ENCODE assay signal across 19 mouse cellular contexts in the genomic region with DNA sequence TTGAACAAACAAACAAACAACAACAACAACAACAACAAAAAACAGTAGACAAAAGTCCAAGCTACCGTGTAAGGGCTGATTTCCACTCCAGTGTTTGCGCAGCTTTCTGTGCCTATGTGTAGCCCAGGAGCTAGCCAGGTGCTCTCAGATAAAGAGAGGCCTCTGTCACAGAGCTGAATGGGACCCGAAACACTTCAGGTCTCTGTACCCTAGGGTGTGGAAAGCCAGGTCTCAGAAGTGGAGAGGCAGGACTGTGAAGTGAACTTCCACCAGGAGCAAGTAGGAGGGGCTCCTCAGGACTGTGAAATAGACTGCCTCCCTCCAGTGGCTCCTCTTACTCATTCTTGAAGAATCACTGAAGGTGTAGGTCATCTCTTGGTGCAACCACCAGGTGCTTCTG.
DNase-seq lines count a peak whose midpoint lies in the region; ATAC-seq and TF ChIP-seq lines count a peak whose summit lies in the region.
"Had no signal": no experiment of that assay in that cellular context is flagged by ENCODE, and none has a peak within 500 bp of the region (broad histone marks: within the 10 kb centered on the region; RNA-seq: fewer than 3 reads in every experiment).

No protein-coding gene starts in this region.

- H3K4me1 ChIP-seq in stomach, postnatal 0 days (replicated peaks; ENCODE audit: control insufficient read depth, insufficient read depth) = no peaks in the 10 kb centered on the region
- no peaks in the 10 kb centered on the region for H3K4me1 ChIP-seq in kidney, adult 2 months (ENCODE audit: control insufficient read depth, insufficient read depth, low read length)
- H3K4me1 ChIP-seq: heart, embryonic 12.5 days had no signal

- 66% methylated on average over 3 of the region's 3 CpGs for WGBS in stomach, postnatal 0 days
- WGBS in kidney, adult 2 months = 90% methylated on average over 3 of the region's 3 CpGs

- no peaks in the 10 kb centered on the region for H3K27me3 ChIP-seq in stomach, postnatal 0 days (ENCODE audit: control insufficient read depth, insufficient read depth, low read length)
- H3K27me3 ChIP-seq in kidney, adult 2 months (replicated peaks; ENCODE audit: control insufficient read depth, insufficient read depth, low read length) = no peaks in the 10 kb centered on the region
- H3K27me3 ChIP-seq: hindbrain, embryonic 15.5 days had no signal

- ATAC-seq in stomach, postnatal 0 days (ENCODE audit: low FRiP score, low TSS enrichment) = peak; percentile 56; the same call in 1 of the 2 replicates
- ATAC-seq: activated CD4-positive, CD25-positive, alpha-beta regulatory T cell, adult 4 months; forebrain, embryonic 13.5 days; forebrain, postnatal 0 days; Patski had no signal

- no peaks in the 10 kb centered on the region for H3K36me3 ChIP-seq in stomach, postnatal 0 days (ENCODE audit: control insufficient read depth, insufficient read depth, low read length)
- H3K36me3 ChIP-seq in kidney, adult 2 months (ENCODE audit: control insufficient read depth, insufficient read depth, low read length) = no peaks in the 10 kb centered on the region
- H3K36me3 ChIP-seq: embryonic facial prominence, embryonic 12.5 days; heart, embryonic 12.5 days; hindbrain, embryonic 15.5 days had no signal

- 0 out of 2 replicates have a peak, but pooled peaks have one; percentile 7 for TF ChIP-seq CTCF in stomach, postnatal 0 days (IDR thresholded peaks at IDR 0.05; ENCODE audit: low read depth)
- TF ChIP-seq CTCF in kidney, adult 2 months (conservative IDR thresholded peaks at IDR 0.05; ENCODE audit: insufficient read depth, insufficient read length, low read depth, low read length) = no peak

- no peak for TF ChIP-seq EP300 in stomach, postnatal 0 days (optimal IDR thresholded peaks at IDR 0.05)

- intact Hi-C loops in heart, postnatal 36 days (cut with DNase I) = no loop called here

- peak; percentile 37 for DNase-seq in heart, adult 11 months
- no peak for DNase-seq in heart, postnatal 36 days
- DNase-seq in 3T3-L1 (ENCODE audit: low read depth, low spot score) = peak; percentile 23
- peak; percentile 32 for DNase-seq in lung, postnatal 25 days (ENCODE audit: low spot score)
- no peak for DNase-seq in stomach, postnatal 0 days (ENCODE audit: low spot score)
- DNase-seq in kidney, adult 2 months = no peak
- no peak for DNase-seq in yolk sac, embryonic 10.5 days (ENCODE audit: low spot score)
- DNase-seq: adrenal gland, postnatal 14 days; cerebellum, adult 11-12 months; cerebellum, adult 9-10 months; cerebellum, postnatal 25 days; forebrain, postnatal 0 days; gastrocnemius, postnatal 14 days had no signal

- no peak overlapping the region for H3K9ac ChIP-seq in stomach, postnatal 0 days (ENCODE audit: low read length)
- H3K9ac ChIP-seq: embryonic facial prominence, embryonic 12.5 days; forebrain, embryonic 13.5 days; forebrain, postnatal 0 days; heart, embryonic 12.5 days; hindbrain, embryonic 15.5 days had no signal

- H3K27ac ChIP-seq in stomach, postnatal 0 days (replicated peaks) = no peak overlapping the region
- no peak overlapping the region for H3K27ac ChIP-seq in kidney, adult 2 months (ENCODE audit: insufficient read depth, low read depth, low read length)
- H3K27ac ChIP-seq: embryonic facial prominence, embryonic 12.5 days; forebrain, embryonic 13.5 days; hindbrain, embryonic 15.5 days had no signal

- H3K4me2 ChIP-seq in stomach, postnatal 0 days (replicated peaks; ENCODE audit: low read depth) = no peak overlapping the region
- H3K4me2 ChIP-seq: embryonic facial prominence, embryonic 12.5 days; forebrain, embryonic 13.5 days; heart, embryonic 12.5 days; hindbrain, embryonic 15.5 days had no signal

- no peaks in the 10 kb centered on the region for H3K9me3 ChIP-seq in stomach, postnatal 0 days (ENCODE audit: control insufficient read depth, low read length)
- H3K9me3 ChIP-seq: embryonic facial prominence, embryonic 12.5 days; forebrain, embryonic 13.5 days; heart, embryonic 12.5 days; hindbrain, embryonic 15.5 days had no signal

- H3K4me3 ChIP-seq in stomach, postnatal 0 days (ENCODE audit: low read depth, low read length) = no peak overlapping the region
- no peak overlapping the region for H3K4me3 ChIP-seq in kidney, adult 2 months (ENCODE audit: insufficient read depth, low read depth, low read length)
- H3K4me3 ChIP-seq: embryonic facial prominence, embryonic 12.5 days; forebrain, embryonic 13.5 days; heart, embryonic 12.5 days; hindbrain, embryonic 15.5 days had no signal

- no peak for TF ChIP-seq POLR2A in kidney, adult 2 months (IDR thresholded peaks at IDR 0.05; ENCODE audit: low read depth, low read length)

Comparison
In these comparisons a context has a peak if more than half of its experiments do, and no peak if none do; other contexts are left out.
1. DNase-seq: peak in heart, adult 11 months (single experiment), 3T3-L1 (single experiment) and lung, postnatal 25 days (single experiment); none in heart, postnatal 36 days (0 of 2), stomach, postnatal 0 days (single experiment), kidney, adult 2 months (single experiment) and yolk sac, embryonic 10.5 days (single experiment).